Mouse (Mus musculus) heart, embryonic 13.5 days (tissue): ENCODE data around the gene Kif2a. TPM values are rescaled to one million over a fixed set of nuclear protein-coding genes. Genes with fewer than 3 reads are reported as not detected.

ENCODE experiments used
- ATAC-seq: fragments of 200-750 bp; cut with Nextera tagmentation; 2 replicates; pipeline ENCODE4 v1.8.0; 2017; ENCODE audit warnings: moderate TSS enrichment; ENCODE audit not compliant: insufficient number of reproducible peaks, low FRiP score, low TSS enrichment; ENCODE audit errors: extremely low read depth
- H3K27ac ChIP-seq: fragments of 300-500 bp; sonication (generic); replicated peaks from 2 replicates; pipeline ENCODE4 v1.5.1; 2015; ENCODE audit warnings: moderate library complexity, mild to moderate bottlenecking, inconsistent platforms
- H3K27me3 ChIP-seq: fragments of 300-500 bp; sonication (generic); replicated peaks from 2 replicates; pipeline ENCODE4 v1.6.1; 2015; ENCODE audit warnings: mild to moderate bottlenecking, inconsistent platforms
- H3K36me3 ChIP-seq: fragments of 300-500 bp; sonication (generic); 2 replicates; pipeline ENCODE4 v1.6.1; 2015; ENCODE audit warnings: mild to moderate bottlenecking, inconsistent platforms
- H3K4me1 ChIP-seq: fragments of 300-500 bp; sonication (generic); 2 replicates; pipeline ENCODE4 v1.6.1; 2015; ENCODE audit warnings: inconsistent platforms
- H3K4me2 ChIP-seq: fragments of 300-500 bp; sonication (generic); 2 replicates; pipeline ENCODE4 v1.6.1; 2015; ENCODE audit warnings: inconsistent platforms, mild to moderate bottlenecking, moderate library complexity
- H3K4me3 ChIP-seq: fragments of 300-500 bp; sonication (generic); 2 replicates; pipeline ENCODE4 v1.5.1; 2015; ENCODE audit warnings: moderate library complexity, mild to moderate bottlenecking, inconsistent platforms
- H3K9ac ChIP-seq: fragments of 300-500 bp; sonication (generic); 2 replicates; pipeline ENCODE4 v1.6.1; 2015; ENCODE audit warnings: inconsistent platforms, mild to moderate bottlenecking, moderate library complexity
- H3K9me3 ChIP-seq: fragments of 300-500 bp; sonication (generic); 2 replicates; pipeline ENCODE4 v1.6.1; 2016; ENCODE audit warnings: inconsistent platforms
- WGBS: fragments of 180-500 bp; shearing (Covaris S2); methylation state at CpG from one replicate; pipeline ENCODE4 v1.1.7; 2015; ENCODE audit warnings: mixed read lengths; 5-methylcytosine and 5-hydroxymethylcytosine counted together
- polyA plus RNA-seq: library from polyadenylated mRNA; unstranded; fragments of >200 nt; fragmentation: Nextera tagmentation; extraction: Ambion mirVana; gene quantifications from 2 replicates; pipeline ENCODE4 v1.2.1, GENCODE M21; 2015

Gene Kif2a
- polyA plus RNA-seq = 10.1 and 13.2 TPM in 2 replicates

DNA sequence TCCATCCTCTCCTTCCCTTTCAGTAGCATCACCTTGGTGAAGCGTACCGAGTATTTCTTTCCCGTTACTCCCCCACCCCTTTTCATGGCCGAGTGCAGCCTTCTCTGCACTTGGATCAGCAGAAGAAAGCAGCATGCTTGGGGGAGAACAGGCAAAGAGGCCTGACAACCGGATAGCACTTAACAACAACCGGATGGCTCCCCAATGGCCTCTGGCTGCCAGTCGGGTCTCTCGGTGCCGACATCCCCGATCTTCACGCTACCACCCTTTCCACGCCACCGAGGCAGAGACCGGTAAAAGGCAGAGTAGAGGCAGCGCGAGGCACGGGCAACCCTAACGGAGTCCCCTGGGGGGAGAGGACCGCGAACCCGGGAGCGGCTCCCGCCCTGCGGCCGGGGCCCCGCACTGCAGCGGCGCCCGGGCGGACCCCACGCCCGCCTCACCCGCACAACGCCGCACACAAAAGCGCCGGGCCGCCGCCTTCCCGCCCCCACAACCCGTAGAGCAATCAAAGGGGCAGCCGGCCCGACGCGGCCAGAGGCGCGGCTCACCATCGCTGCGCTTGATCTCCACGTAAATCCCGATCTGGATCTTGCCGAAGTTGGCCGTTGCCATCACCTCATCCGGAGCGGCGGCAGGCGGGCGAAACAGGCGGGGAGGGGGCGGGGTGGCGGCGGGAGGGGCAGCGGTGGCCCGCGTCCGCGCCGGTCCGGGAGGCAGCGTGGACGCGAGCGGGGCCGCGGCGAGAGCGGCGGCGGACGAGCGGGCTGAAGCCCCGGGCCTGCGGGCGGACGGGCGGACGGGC, at the start of gene Kif2a:
Kif2a (minus strand) TSS at position 666 of the 805 bp plus-strand sequence.
- peak within 1 kb of the TSS; percentile 98 for H3K4me3 ChIP-seq
- peaks cover 9% of the 10 kb centered on the region for H3K36me3 ChIP-seq
- H3K9ac ChIP-seq = peak within 1 kb of the TSS; percentile 98
- ATAC-seq = peak; percentile 49
- H3K27me3 ChIP-seq = no peaks in the 10 kb centered on the region
- no peaks in the 10 kb centered on the region for H3K9me3 ChIP-seq
- peak within 1 kb of the TSS; percentile 96 for H3K27ac ChIP-seq
- WGBS = under 1% methylated on average over 70 of the region's 87 CpGs
- H3K4me1 ChIP-seq = peaks cover 36% of the 10 kb centered on the region
- H3K4me2 ChIP-seq = peak within 1 kb of the TSS; percentile 85

DNA sequence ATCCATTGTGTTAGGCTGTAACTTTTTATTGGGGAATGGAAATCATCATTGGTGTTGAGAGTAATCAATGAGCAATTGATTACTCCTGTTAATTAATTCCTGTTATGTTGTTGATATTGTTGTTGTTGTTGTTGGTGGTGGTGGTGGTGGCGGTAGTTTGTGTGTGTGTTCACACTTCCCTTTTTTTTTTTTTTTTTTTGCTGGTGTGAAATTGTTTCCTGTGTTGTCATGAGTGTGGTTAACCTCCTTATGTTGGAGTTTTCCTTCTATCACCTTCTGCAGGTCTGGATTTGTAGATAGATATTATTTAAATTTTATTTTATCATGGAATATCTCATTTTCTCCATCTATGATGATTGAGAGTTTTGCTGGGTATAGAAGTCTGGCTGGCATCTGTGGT, 47.1 kb upstream of the Kif2a start:
- no peak overlapping the region for H3K9ac ChIP-seq
- no peak for ATAC-seq
- H3K4me3 ChIP-seq = no peak overlapping the region
- H3K27me3 ChIP-seq = no peaks in the 10 kb centered on the region
- H3K4me1 ChIP-seq = peaks cover 15% of the 10 kb centered on the region
- no peaks in the 10 kb centered on the region for H3K36me3 ChIP-seq
- H3K9me3 ChIP-seq = no peaks in the 10 kb centered on the region
- no peak overlapping the region for H3K4me2 ChIP-seq
- H3K27ac ChIP-seq = no peak overlapping the region
- 87% methylated on average over 1 of the region's 1 CpGs for WGBS

DNA sequence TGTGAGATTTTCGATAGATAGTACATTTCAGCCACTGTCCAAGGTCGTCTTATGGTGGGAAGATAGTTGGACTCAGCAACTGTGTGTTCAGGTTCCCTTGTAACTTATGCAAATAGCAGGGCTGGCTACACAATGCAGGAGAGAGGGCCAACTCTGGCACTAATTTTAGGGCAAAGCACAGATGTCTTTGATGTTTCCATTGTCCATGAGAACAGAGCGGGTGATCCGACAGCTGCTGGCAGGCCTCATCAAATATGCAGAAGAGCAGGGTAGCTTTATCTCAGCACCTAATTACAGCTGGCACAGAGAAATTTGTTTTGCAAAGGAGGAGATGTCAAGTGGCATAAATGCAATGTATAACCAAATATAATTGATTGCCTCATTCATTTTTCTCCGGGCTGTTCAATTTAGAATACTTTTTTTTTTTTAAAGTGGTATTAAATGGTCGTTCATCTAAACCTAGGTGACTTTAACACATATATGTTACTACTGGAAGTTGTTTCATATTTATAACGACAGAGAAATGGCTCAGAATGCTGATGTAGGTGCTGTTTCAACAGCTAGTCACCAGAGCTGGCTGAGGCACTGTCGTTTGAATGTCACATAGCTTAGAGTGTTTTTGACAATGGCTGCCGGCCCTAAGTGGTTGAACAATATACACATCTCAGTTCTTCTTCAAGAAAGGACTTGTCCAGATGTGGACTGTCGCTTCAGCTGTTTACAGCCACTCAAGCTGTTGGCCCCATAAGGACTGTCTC, 43.4 kb upstream of the Kif2a start:
- 64% methylated on average over 10 of the region's 10 CpGs for WGBS

DNA sequence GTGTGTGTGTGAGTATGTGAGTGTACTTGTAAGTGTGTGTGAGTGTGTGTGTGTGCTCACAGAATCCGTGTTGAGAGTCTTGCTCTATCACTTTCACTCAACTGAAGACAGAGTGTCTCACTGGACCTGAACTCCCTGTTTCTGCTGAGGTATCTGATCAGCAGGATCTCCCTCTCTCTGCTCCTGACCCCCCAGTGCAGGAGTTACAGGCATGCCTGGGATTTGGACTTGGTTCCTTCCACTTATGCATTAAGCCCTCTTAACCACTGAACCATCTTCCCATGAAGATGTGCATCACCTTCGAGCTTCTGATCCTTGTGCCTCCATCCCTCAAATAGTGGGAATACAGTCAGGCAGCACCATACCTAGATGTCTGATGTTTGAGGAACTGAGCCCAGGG, 42.3 kb upstream of the Kif2a start:
- Histone ChIP-seq H3K9me3 (no peaks in the 10 kb centered on the region), H3K4me2 (peak overlapping the region; percentile 32), H3K4me1 (peaks cover 6% of the 10 kb centered on the region), H3K27ac (peak overlapping the region; percentile 36; the same call in 1 of the 2 replicates), H3K4me3 (no peak overlapping the region; the same call in 1 of the 2 replicates), H3K36me3 (no peaks in the 10 kb centered on the region), H3K27me3 (no peaks in the 10 kb centered on the region), H3K9ac (no peak overlapping the region; the same call in 1 of the 2 replicates)
- 0 out of 2 replicates have a peak, but pooled peaks have one; percentile 17 for ATAC-seq
- 62% methylated on average over 2 of the region's 2 CpGs for WGBS

More for the DNA sequence above, 43.4 kb upstream of the Kif2a start:
- Histone ChIP-seq H3K4me2 (peak overlapping the region; percentile 32; the same call in 1 of the 2 replicates), H3K9me3 (no peaks in the 10 kb centered on the region), H3K27ac (no peak overlapping the region), H3K4me1 (peaks cover 6% of the 10 kb centered on the region), H3K36me3 (no peaks in the 10 kb centered on the region), H3K27me3 (no peaks in the 10 kb centered on the region), H3K9ac (no peak overlapping the region), H3K4me3 (no peak overlapping the region)
- ATAC-seq = no peak

DNA sequence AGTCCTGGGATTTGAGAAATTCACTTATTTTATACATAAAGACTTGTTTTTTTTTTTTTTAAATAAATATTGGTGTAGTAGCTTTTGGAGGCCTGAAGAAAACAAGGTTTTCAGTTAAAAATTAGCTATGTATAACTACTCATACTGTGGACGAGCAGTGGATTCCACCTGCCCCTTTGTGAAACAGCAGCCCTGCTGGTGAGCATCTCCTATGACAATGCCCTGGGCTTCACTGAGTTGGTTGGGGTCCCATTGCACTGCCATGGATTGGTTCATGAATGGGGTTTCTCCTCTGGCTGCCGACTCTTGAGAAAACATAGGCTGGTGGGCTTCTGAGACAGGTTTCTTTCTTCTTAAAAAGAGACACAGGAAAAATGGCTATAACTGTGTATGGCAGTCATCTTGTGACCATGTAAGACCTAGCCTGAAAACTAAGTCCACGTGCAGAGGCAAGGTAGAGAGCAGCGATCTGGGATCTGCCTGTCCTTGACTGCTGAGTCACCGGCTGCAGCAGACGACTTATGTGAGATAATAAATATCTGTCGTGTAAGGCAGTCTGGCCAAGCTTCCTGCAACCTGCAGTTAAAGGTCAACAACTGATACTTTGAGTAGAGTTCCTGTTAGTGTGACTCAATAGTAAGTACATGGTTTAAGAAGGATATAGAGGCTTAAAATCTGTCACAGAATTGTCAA, 41.3 kb upstream of the Kif2a start:
- Histone ChIP-seq H3K27me3 (no peaks in the 10 kb centered on the region), H3K4me1 (peaks cover 6% of the 10 kb centered on the region), H3K4me2 (peak overlapping the region; percentile 24; the same call in 1 of the 2 replicates), H3K27ac (peak overlapping the region; percentile 36; the same call in 1 of the 2 replicates), H3K9ac (no peak overlapping the region), H3K9me3 (no peaks in the 10 kb centered on the region), H3K36me3 (no peaks in the 10 kb centered on the region), H3K4me3 (no peak overlapping the region)
- WGBS = 30% methylated on average over 7 of the region's 7 CpGs
- peak; percentile 79; the same call in 1 of the 2 replicates for ATAC-seq

DNA sequence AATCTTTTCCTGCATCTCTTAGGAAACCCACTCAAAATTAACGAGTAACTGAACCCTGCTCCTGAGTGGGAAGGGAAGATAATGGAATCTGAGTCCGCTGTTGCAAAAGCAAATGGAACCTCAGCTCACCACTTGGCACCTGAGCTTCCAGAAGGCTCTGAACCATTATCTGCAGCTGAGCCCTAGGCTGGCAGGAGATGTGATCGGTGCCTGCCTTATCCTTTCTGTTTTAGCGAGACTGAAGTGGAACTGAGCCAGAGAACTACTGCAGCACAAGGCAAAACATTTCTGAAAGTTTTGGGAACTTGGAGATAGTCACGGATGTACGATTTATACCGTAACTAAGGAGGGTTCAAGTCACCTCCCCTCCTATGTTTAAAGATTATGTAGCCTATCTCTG, 38.2 kb upstream of the Kif2a start:
- Histone ChIP-seq H3K36me3 (no peaks in the 10 kb centered on the region), H3K27ac (no peak overlapping the region), H3K9me3 (no peaks in the 10 kb centered on the region), H3K27me3 (no peaks in the 10 kb centered on the region), H3K9ac (no peak overlapping the region), H3K4me3 (no peak overlapping the region), H3K4me2 (no peak overlapping the region), H3K4me1 (peaks cover 6% of the 10 kb centered on the region)
- WGBS = 65% methylated on average over 7 of the region's 7 CpGs
- ATAC-seq = no peak

DNA sequence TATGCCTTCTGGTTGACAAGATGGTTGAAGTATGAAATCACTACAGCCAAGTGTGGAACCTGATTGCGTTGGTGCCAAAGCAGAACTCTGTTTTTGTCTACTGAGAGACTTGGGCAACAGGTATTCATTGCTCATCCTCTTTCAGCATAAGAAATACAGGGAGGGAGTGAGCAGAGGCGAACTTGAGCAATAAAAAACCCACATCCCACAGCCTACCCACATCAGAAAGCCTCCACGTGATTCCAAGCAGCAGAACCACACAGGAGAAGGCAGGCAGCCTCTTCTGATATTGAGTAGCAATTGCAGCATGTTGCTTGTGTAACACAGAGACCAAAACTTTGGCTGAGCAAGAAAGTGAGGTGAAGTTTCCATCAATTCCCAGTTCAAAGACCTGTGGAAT, 37.5 kb upstream of the Kif2a start:
- Histone ChIP-seq H3K4me3 (no peak overlapping the region), H3K4me1 (peaks cover 6% of the 10 kb centered on the region), H3K9ac (no peak overlapping the region), H3K9me3 (no peaks in the 10 kb centered on the region), H3K27ac (no peak overlapping the region), H3K4me2 (no peak overlapping the region), H3K27me3 (no peaks in the 10 kb centered on the region), H3K36me3 (no peaks in the 10 kb centered on the region)
- WGBS = 84% methylated on average over 3 of the region's 3 CpGs
- no peak for ATAC-seq

DNA sequence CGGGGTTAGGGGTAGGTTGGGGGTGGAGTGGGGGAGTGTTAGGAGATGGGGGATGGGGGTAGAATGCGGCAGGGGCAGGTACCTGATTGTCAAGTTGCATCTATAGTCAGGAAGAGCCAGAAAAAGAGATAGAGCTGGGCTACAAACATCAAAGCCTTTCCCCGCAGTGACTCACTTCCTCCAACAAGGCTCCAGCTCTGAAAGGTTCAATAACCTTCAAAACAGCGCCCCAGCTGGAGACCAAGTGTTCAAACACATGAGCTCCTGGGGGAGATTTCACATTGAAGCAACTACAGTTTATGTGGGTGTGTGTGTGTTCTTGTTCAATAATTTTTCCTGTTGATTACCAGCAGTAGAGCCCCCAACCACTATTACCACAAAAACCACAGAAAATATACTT, 34.4 kb upstream of the Kif2a start:
- H3K36me3 ChIP-seq = no peaks in the 10 kb centered on the region
- no peak overlapping the region for H3K27ac ChIP-seq
- 31% methylated on average over 4 of the region's 4 CpGs for WGBS
- peaks cover 5% of the 10 kb centered on the region for H3K4me1 ChIP-seq
- H3K27me3 ChIP-seq = no peaks in the 10 kb centered on the region
- H3K4me2 ChIP-seq = no peak overlapping the region
- no peak overlapping the region for H3K4me3 ChIP-seq
- ATAC-seq = no peak
- no peak overlapping the region for H3K9ac ChIP-seq
- no peaks in the 10 kb centered on the region for H3K9me3 ChIP-seq

DNA sequence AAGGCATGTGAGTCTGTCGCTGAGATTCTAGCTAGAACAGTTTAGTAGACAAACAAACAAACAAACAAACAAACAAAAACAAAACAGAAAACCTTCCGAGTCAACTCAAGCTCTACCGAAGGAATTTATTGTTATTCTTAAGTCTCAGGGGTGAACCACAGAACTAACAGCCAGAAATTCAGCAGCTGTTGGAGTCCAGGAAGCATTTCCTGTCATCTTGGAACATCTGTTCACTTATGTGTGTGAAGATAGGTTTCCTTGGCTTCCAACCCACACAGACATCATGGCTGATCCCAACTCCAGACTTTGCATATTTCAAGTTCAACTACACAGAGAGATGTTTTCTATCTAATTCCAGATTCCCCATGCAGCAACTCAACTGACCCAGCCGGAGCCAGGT, 32.6 kb upstream of the Kif2a start:
- WGBS = 64% methylated on average over 4 of the region's 4 CpGs

DNA sequence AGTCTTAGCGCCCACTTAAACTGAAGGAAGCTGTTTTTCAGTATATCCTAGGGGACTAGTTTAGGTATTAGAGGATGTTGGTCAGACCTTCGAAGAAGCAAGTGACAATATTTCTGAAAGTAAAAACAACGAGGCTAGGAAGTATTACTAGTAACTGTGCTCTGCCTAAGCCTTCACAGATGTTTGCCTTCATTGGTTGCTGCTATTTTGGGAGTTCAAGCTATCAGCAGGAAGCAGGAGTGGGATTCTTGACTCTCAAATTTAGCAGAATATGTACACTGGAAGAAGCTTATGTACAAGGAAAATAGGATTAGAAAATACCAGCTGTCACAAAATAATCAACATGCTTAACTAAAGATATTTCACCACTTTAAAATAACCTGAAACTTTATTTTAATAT, 29.4 kb upstream of the Kif2a start:
- Histone ChIP-seq H3K36me3 (no peaks in the 10 kb centered on the region), H3K27me3 (no peaks in the 10 kb centered on the region), H3K4me2 (no peak overlapping the region), H3K27ac (0 out of 2 replicates have a peak overlapping the region, but pooled peaks have one; percentile 20), H3K9me3 (peaks cover 6% of the 10 kb centered on the region), H3K4me1 (peaks cover 13% of the 10 kb centered on the region), H3K9ac (no peak overlapping the region), H3K4me3 (no peak overlapping the region)
- WGBS = 50% methylated on average over 3 of the region's 3 CpGs
- no peak for ATAC-seq

More for the DNA sequence above, 32.6 kb upstream of the Kif2a start:
- no peak overlapping the region for H3K4me2 ChIP-seq
- H3K27me3 ChIP-seq = no peaks in the 10 kb centered on the region
- no peak overlapping the region for H3K9ac ChIP-seq
- no peak overlapping the region for H3K4me3 ChIP-seq
- no peaks in the 10 kb centered on the region for H3K9me3 ChIP-seq
- no peaks in the 10 kb centered on the region for H3K36me3 ChIP-seq
- 0 out of 2 replicates have a peak overlapping the region, but pooled peaks have one; percentile 42 for H3K27ac ChIP-seq
- ATAC-seq = no peak
- H3K4me1 ChIP-seq = peaks cover 13% of the 10 kb centered on the region

DNA sequence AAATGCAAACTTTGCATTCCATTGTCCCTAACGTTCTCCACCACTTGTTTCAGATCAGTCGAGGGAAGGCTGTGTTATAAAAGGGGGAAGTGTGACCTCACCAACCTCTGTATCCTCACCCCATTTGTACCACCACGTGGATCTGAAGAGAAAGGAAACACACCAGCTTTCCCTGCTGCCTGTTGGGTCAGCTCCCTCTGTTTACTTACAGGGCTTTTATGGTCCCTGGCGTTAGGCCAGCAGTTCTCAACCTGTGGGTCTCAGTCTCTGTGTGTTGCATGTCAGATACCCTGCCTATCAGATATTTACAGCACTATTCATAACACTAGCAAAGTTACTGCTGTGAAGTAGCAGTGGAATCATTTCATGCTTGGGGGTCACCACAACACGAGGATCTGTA, 22.3 kb upstream of the Kif2a start:
- no peak overlapping the region for H3K4me3 ChIP-seq
- no peak for ATAC-seq
- H3K4me2 ChIP-seq = no peak overlapping the region
- H3K27ac ChIP-seq = no peak overlapping the region
- H3K36me3 ChIP-seq = no peaks in the 10 kb centered on the region
- H3K27me3 ChIP-seq = no peaks in the 10 kb centered on the region
- WGBS = 22% methylated on average over 5 of the region's 5 CpGs
- peak overlapping the region; percentile 37; the same call in 1 of the 2 replicates for H3K9ac ChIP-seq
- peaks cover 16% of the 10 kb centered on the region for H3K4me1 ChIP-seq
- peaks cover 7% of the 10 kb centered on the region for H3K9me3 ChIP-seq
